Mouse (Mus musculus) frontal cortex, postnatal 25 days (tissue): ENCODE data around the gene Olfr1098.

Source experiments
- DNase-seq, 2 experiments: peaks; one replicate each; pipeline ENCODE4 v3.0.0; 2022; ENCODE audit warnings: low spot score in 2 of 2

The Olfr1098 gene

GRCm38 (mm10) chr2:86924445-86924844, at the start of gene Olfr1098:
Gene Olfr1098, minus strand, starts transcription at chr2:86924545.
- DNase-seq = no peak

GRCm38 (mm10) chr2:86960593-86960992, 36.2 kb upstream of the Olfr1098 start, which contains the start of gene Olfr1099:
Gene Olfr1099, minus strand, starts transcription at chr2:86960693.
- no peak for DNase-seq

- no peak for DNase-seq
Measured at GRCm38 (mm10) chr2:86926557-86926956, 2.2 kb upstream of the Olfr1098 start.

DNA sequence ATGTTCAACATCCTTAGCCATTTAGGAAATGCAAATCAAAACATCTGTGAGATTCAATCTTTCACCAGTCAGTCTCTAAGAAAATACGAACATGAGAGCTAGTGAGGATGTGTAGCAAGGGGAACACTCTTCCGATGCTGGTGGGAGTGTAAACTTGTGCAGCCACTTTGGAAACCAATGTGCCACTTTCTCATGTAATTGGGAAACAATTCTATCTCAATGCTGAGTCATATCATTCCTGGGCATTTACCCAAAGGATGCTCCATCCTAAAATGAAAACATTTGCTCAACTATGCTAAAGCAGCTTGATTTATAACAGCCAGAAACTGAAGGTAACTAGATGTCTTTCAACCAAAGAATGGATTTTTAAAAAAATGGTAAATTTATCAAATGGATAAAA, 18.7 kb downstream of the Olfr1098 start:
- DNase-seq = no peak

- DNase-seq = no peak
Measured at GRCm38 (mm10) chr2:86892116-86892515, 32.2 kb downstream of the Olfr1098 start, which contains the start of gene Olfr1097. Gene Olfr1097, minus strand, starts transcription at chr2:86892216.

GRCm38 (mm10) chr2:86874702-86875101, 49.6 kb downstream of the Olfr1098 start, which contains the start of gene Gm13723:
Gene Gm13723, minus strand, starts transcription at chr2:86874802.
- no peak for DNase-seq
